Mouse (Mus musculus) hindbrain, postnatal 0 days (tissue): ENCODE measurements around the gene Cygb. TPM values are rescaled to one million over a fixed set of nuclear protein-coding genes. Genes with fewer than 3 reads are reported as not detected.

Experiments used
- ATAC-seq: fragments of 200-750 bp; cut with Nextera tagmentation; 2 replicates; pipeline ENCODE4 v1.8.0; 2017; ENCODE audit warnings: mild to moderate bottlenecking, moderate TSS enrichment, moderate library complexity
- DNase-seq: peaks from one replicate; pipeline ENCODE4 v3.0.0-alpha.2; 2015; ENCODE audit warnings: low spot score
- H3K27ac ChIP-seq: fragments of 300-500 bp; sonication (generic); 2 replicates; pipeline ENCODE4 v1.5.1; 2014; ENCODE audit warnings: mild to moderate bottlenecking
- H3K27me3 ChIP-seq: fragments of 300-500 bp; sonication (generic); 2 replicates; pipeline ENCODE4 v1.6.1; 2014; ENCODE audit warnings: low read length, mixed read lengths; ENCODE audit not compliant: insufficient read depth
- H3K36me3 ChIP-seq: fragments of 300-500 bp; sonication (generic); 2 replicates; pipeline ENCODE4 v1.6.1; 2014; ENCODE audit warnings: low read length, mixed read lengths; ENCODE audit not compliant: insufficient read depth
- H3K4me1 ChIP-seq: fragments of 300-500 bp; sonication (generic); 2 replicates; pipeline ENCODE4 v1.6.1; 2014; ENCODE audit warnings: antibody characterized with exemption, low read length, mixed read lengths; ENCODE audit not compliant: insufficient read depth
- H3K4me2 ChIP-seq: fragments of 300-500 bp; sonication (generic); 2 replicates; pipeline ENCODE4 v1.6.1; 2014; ENCODE audit warnings: low read depth, mild to moderate bottlenecking, low read length, moderate library complexity, mixed read lengths
- H3K4me3 ChIP-seq: fragments of 300-500 bp; sonication (generic); 2 replicates; pipeline ENCODE4 v1.5.1; 2014; ENCODE audit warnings: low read length
- H3K9ac ChIP-seq: fragments of 300-500 bp; sonication (generic); replicated peaks from 2 replicates; pipeline ENCODE4 v1.6.1; 2014; ENCODE audit warnings: mild to moderate bottlenecking, low read length, moderate library complexity, mixed read lengths
- H3K9me3 ChIP-seq: fragments of 300-500 bp; sonication (generic); 2 replicates; pipeline ENCODE4 v1.6.1; 2016; ENCODE audit warnings: low read length, mixed read lengths
- CTCF ChIP-seq: IDR thresholded peaks from 2 replicates; pipeline ENCODE4 v1.5.1; 2016; ENCODE audit warnings: antibody characterized with exemption, control low read depth, low read depth
- WGBS: fragments of 180-500 bp; shearing (Covaris S2); extraction: QIAGEN DNeasy Blood & Tissue Kit; methylation state at CpG from one replicate; pipeline ENCODE4 v1.1.7; 2014; 5-methylcytosine and 5-hydroxymethylcytosine counted together
- polyA plus RNA-seq: library from polyadenylated mRNA; unstranded; fragments of >200 nt; fragmentation: Nextera tagmentation; extraction: Ambion mirVana; gene quantifications from 2 replicates; pipeline ENCODE4 v1.2.1, GENCODE M21; 2015
- total RNA-seq: library from RNA; depleted of rRNA; stranded (reverse); fragments of >200 nt; gene quantifications from 2 replicates; pipeline ENCODE4 v1.2.3, GENCODE M21; 2014

Gene Cygb
- total and polyA plus RNA-seq, 2 experiments from 2014 or later: 48.1 to 54.7 TPM

- no peak for TF ChIP-seq CTCF
- H3K4me1 ChIP-seq: peaks cover 32% of the 10 kb centered on the region
- H3K27me3 ChIP-seq: no peaks in the 10 kb centered on the region
- no peaks in the 10 kb centered on the region for H3K9me3 ChIP-seq
- no peak overlapping the region for H3K4me3 ChIP-seq
- H3K4me2 ChIP-seq: no peak overlapping the region
- no peak overlapping the region for H3K27ac ChIP-seq
- no peaks in the 10 kb centered on the region for H3K36me3 ChIP-seq
- WGBS: 88% methylated on average over 10 of the region's 10 CpGs
- ATAC-seq (no peak), DNase-seq (no peak)
- H3K9ac ChIP-seq: no peak overlapping the region
Observed at GRCm38 (mm10) chr11:116665289-116665688, 11.2 kb upstream of the Cygb start.

- Histone ChIP-seq H3K9me3 (no peaks in the 10 kb centered on the region), H3K36me3 (no peaks in the 10 kb centered on the region), H3K27ac (peak overlapping the region; percentile 90), H3K4me3 (no peak overlapping the region), H3K9ac (peak overlapping the region; percentile 30; the same call in 1 of the 2 replicates), H3K4me1 (peaks cover 38% of the 10 kb centered on the region), H3K27me3 (no peaks in the 10 kb centered on the region), H3K4me2 (peak overlapping the region; percentile 44)
- TF ChIP-seq CTCF: no peak
- DNase-seq: peak; percentile 83
- 37% methylated on average over 8 of the region's 8 CpGs for WGBS
- peak; percentile 22 for ATAC-seq
Observed at GRCm38 (mm10) chr11:116661948-116662377, 7.8 kb upstream of the Cygb start.

GRCm38 (mm10) chr11:116661291-116661947 lies 7.3 kb upstream of the Cygb start:
- peaks cover 38% of the 10 kb centered on the region for H3K4me1 ChIP-seq
- peak overlapping the region; percentile 90 for H3K27ac ChIP-seq
- 0 out of 2 replicates have a peak, but pooled peaks have one; percentile 1 for TF ChIP-seq CTCF
- DNase-seq: peak; percentile 81
- peak overlapping the region; percentile 30 for H3K9ac ChIP-seq
- H3K9me3 ChIP-seq: no peaks in the 10 kb centered on the region
- 9% methylated on average over 13 of the region's 13 CpGs for WGBS
- peak overlapping the region; percentile 44 for H3K4me2 ChIP-seq
- H3K27me3 ChIP-seq: no peaks in the 10 kb centered on the region
- no peaks in the 10 kb centered on the region for H3K36me3 ChIP-seq
- no peak overlapping the region for H3K4me3 ChIP-seq
- ATAC-seq: peak; percentile 81

GRCm38 (mm10) chr11:116660181-116660580 lies 6.1 kb upstream of the Cygb start:
- peak overlapping the region; percentile 90 for H3K27ac ChIP-seq
- no peaks in the 10 kb centered on the region for H3K36me3 ChIP-seq
- TF ChIP-seq CTCF: no peak
- ATAC-seq: no peak
- no peak overlapping the region for H3K4me3 ChIP-seq
- H3K9me3 ChIP-seq: no peaks in the 10 kb centered on the region
- H3K4me2 ChIP-seq: no peak overlapping the region
- 39% methylated on average over 9 of the region's 9 CpGs for WGBS
- peaks cover 38% of the 10 kb centered on the region for H3K4me1 ChIP-seq
- H3K27me3 ChIP-seq: no peaks in the 10 kb centered on the region
- no peak overlapping the region for H3K9ac ChIP-seq
- peak; percentile 67 for DNase-seq

DNA sequence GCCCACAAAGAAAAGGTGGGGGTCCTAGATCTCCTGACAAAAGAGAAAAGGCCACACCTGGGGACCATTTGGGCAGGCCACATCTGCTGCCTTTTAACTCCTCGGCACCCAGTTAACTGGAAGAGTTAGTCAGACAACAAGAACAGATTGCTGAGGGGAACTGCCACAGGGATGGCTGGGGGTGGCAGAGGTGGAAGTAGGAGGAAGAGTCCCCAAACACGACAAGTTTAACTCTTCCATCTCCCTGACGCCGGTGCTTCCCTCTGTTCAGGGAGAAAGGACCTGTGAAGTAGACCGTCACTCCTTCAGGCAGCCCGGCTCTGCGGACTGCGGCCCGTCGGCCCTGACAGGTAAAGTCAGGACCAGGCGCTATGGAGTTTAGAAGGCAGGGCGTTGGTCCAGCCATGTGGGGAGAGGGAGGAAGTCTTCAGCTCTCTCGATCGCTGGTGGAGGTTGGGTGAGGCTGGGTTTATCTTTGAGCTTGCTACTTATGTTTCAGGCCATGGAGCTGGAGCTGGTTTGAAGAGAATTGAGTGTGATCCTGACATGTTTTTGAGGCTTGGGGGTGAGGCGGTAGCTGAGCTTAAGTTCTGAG lies 5.0 kb upstream of the Cygb start:
- Histone ChIP-seq H3K27me3 (no peaks in the 10 kb centered on the region), H3K27ac (no peak overlapping the region), H3K4me1 (peaks cover 42% of the 10 kb centered on the region), H3K4me3 (no peak overlapping the region), H3K36me3 (no peaks in the 10 kb centered on the region), H3K4me2 (no peak overlapping the region), H3K9ac (no peak overlapping the region), H3K9me3 (no peaks in the 10 kb centered on the region)
- 82% methylated on average over 15 of the region's 15 CpGs for WGBS
- TF ChIP-seq CTCF: no peak
- no peak for DNase-seq
- ATAC-seq: no peak

GRCm38 (mm10) chr11:116658238-116658637 lies 4.1 kb upstream of the Cygb start:
- no peak for TF ChIP-seq CTCF
- Histone ChIP-seq H3K4me1 (peaks cover 39% of the 10 kb centered on the region), H3K9ac (no peak overlapping the region), H3K4me2 (0 out of 2 replicates have a peak overlapping the region, but pooled peaks have one; percentile 50), H3K27me3 (no peaks in the 10 kb centered on the region), H3K27ac (no peak overlapping the region), H3K9me3 (no peaks in the 10 kb centered on the region), H3K36me3 (no peaks in the 10 kb centered on the region), H3K4me3 (no peak overlapping the region)
- DNase-seq (no peak), ATAC-seq (no peak)
- WGBS: 44% methylated on average over 10 of the region's 10 CpGs
